Mouse (Mus musculus): Measurements from ENCODE around the gene Tmem273.

The Tmem273 gene

DNA sequence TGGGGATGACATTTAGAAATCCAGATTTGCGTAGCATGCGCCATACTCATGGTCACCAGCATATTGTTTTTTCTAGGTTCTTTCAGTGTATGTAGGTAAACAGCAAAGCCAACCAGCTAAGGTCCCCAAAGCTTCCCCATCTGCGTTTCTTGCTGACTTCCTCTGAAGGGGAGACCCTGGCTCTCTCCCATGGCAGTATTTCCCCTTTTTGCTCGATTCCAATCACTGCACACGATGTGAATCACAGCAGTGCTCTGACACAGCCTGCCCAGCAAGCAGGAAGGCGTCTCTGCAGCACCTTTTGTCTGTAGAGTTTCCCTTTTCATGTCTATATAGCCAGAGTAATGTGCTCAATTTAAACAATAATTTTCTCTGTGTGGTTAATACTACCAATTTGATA, 26.7 kb downstream of the Tmem273 start:
- DNase-seq (ENCODE audit: low spot score) = no peak

DNA sequence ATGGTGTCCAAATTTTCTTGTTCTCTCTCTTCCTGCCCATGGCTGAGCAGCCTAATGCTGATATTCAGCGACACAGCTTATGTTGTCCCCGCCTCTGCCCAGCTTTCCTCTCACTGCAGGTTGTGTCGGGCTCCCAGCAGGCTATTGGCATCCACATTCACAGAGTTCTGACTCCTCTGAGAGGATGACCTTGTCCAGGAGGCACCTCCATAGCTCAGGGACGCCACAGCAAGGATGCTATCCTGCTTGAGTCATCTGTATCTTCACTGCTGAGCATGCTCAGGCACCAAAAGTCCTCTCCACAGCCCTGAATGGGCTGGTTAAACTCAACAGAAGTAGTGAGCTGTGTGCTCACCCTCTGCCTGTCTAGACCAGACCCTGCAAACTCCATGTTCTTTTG, 29.2 kb downstream of the Tmem273 start:
- DNase-seq (ENCODE audit: low spot score) = no peak

DNA sequence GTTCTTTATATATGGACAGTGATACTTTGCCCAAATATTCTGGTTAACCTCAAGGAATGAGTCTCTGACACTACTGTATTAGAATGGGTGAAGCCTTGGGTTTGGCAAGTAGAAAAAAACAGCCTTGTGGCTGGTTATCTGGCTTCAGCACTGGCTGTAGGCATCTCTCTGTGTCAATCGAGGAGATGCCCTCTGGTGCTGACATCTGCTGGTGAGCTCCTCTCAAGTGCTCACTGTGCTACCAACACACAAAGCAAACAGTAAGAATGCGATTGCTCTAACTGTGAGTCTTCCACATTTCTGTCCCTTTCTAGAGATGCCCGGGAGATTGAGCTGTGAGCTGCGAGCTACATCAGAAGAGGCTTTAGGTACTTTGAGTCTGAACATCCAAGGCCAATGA, 30.8 kb downstream of the Tmem273 start:
- DNase-seq (ENCODE audit: low spot score) = no peak

DNA sequence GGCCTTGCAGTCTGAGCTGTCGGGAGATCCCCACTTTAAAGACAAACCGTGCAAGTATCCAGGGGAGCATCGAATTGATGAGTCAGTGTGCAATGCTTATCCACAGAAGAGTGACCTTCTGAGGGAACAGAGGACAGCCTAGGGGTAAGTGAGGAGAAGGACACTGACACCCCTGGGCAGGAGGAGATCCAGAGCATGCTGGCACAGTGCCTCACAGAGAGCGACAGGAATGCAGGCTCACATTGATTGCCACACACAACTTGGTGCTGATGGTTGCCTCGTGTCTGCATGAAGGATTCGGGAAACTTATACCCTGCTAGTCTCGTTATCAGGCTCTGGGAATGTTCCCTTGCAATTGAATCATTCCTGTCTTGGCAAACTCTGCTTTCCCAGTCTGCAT, 31.5 kb downstream of the Tmem273 start:
- DNase-seq (ENCODE audit: low spot score) = no peak

DNA sequence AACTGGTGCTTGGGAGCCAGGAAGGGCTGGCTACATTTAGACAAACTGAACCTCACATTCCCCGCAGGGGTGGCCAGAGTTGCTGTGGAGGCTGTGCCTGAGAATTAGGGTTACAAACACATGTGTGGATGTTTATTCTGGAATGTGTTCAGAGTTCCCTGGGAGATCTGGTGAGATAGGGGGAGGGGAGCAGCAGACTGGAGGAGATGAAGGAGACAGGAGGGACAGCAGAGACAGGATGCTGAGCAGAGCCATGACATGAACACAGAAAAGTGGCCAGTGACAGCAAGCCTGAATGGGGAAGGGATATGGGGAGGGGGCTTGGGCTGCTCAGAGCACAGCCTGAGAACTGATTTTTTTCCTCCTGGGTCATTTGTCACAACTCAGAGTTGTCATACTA, 33.5 kb downstream of the Tmem273 start:
- DNase-seq (ENCODE audit: low spot score) = no peak

DNA sequence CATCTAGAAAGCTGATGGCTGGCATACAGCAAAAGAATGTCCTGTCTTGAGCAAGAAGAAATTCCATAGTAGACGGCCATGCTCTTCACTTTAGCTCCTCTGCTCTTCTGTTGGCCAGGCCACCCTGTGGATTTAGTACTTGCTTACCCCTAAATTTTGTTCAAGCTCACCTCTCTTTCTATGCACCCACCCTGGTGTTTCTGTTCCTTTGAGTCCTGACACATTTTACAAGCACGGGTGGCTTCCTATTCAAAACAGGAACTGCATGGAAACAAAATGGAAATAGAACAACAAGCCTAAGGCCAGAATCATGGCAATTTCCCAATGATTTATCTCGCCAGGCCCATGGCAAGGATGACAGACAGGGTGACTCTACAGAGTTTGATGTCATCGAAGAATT, 37.0 kb downstream of the Tmem273 start:
- DNase-seq (ENCODE audit: low spot score) = no peak

DNA sequence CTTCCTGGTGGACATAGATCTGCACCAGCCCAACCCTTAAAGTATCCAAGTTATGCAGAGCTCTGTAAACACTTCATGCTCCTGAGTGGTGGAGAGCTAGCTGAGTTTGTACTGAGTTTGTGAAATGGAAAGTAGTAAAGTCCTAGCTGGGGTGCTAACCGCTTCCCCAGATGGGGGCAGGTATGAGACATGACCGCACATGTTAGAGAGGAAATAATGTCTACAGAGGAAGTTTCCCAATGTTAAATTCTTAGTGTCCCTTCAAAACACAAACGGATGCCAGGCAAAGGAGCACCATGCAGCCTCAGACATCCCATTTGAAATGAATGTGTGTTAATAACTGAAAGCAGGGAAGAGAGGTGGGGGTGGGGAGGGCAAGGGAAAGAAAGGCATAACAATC, 38.1 kb downstream of the Tmem273 start:
- no peak for DNase-seq (ENCODE audit: low spot score)

DNA sequence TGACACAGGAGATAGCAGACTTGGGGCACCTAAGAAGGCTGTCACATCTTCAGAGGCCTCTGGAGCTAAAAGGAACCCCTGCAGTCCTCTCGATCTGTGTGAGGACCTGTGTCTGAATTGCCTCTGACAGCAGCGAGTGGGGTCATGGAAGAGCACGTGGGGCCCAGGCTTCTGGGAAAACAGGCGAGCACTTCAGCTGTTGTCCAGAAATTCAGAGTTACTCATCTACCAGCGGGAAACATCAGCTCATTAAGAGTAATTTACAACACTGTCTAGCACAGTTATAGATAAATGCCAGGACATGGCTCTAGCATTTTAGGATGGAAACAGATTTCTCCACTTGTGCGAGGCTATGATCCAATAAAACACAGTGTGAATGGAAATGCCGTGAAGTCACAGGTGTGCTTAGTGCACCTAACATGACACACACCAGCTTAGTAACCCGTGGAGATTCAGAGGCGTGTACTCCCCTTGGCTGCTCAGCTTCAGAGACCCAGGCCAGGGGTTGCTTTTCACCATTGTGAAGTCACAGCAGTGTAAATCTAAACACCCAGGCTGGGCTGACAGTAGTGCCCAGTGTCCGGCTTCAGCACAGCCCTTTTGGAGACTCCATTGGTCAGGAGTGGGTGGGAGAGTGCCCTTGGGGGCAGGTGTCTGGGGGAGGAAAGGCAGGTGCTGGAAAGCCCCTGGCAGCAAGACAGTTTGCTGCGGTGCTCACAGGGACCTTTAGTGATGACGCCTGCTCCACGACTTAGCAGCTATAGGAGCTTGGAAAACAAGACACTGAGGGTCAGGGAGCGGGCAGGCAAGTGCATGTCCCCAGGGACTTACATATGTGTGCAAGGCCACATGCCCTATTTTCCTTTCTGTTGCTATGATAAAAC, 38.7 kb downstream of the Tmem273 start:
- no peak for DNase-seq (ENCODE audit: low spot score)

DNA sequence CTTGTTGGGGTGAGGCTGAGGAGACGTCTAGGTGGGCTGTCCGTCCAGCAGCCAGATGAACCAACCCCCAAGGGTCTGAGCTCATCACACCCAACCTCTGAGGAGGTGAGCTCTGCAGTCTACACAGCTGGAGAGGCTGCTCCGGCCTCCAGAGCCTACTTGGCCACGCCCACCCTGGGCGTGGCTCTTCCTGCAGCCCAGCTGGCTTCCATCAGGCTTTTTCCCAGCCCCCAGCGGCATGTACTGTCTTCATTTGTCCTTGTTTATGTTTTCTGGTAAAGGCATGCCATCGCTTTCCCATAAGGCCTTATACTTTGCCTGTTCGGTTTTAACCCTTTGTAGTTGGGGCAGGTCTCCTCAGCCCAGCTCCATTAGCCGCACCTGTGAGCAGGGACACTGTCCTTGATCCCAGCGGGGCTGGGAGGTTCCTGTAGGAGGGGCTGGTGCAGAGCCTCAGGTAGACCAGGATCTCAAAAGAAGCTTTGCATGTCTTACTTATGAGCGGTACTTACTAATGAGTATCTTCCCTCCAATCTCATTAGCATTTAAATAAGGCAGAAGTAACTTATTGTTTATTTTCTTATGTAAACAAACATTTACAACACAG, 39.8 kb downstream of the Tmem273 start:
- no peak for DNase-seq (ENCODE audit: low spot score)

DNA sequence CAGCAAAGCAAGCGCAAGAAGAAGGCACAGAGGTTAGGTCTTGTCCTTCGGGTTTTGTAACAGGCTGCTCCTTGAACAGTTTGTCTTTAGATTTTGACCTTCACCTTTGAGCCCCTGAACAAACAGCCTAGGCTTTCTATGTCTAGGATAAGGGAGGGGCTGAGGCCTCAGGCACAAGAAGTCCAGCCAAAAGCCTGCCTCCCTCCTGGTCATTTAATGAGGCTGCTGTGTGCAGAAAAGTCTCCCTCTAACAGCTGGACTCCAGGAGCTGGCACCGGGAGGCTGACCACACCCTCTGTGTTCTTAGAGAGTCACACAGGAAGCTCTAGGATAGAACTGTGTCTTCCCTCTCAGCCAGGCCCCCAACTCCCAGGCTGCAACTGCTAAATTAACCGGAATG, 41.4 kb downstream of the Tmem273 start:
- DNase-seq (ENCODE audit: low spot score) = no peak

DNA sequence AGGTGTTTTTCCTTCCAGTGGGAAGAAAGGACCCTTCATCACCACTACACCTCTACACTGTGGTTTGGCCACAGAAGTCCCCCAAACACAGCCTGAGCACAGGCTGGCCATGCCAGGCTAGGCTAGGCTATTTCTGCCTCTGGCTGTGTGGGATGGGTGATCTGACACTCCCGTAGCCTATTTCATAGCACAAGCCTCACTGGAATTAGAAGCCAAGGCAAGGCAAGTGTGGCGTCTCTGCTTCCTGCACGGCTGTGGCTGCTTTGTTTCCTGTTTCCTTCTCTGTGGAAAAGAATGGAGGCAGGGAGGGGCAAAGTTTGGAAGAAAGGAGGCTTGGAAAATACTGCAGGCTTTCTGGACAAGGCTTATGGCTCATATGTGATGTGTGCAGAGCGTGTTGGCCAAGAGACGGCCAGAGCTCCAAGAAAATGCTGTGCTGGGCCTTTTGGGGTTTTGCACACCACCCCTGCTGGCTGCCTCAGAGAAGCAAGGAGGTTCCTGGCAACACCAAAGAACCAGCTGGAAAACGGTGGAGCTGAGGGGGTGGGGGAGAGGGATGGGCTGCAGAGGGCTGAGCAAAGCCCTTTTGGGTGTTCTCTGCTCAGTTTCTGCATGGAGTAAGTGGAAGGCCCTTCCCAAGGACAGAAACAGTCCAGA, 42.4 kb downstream of the Tmem273 start:
- DNase-seq (ENCODE audit: low spot score) = no peak

DNA sequence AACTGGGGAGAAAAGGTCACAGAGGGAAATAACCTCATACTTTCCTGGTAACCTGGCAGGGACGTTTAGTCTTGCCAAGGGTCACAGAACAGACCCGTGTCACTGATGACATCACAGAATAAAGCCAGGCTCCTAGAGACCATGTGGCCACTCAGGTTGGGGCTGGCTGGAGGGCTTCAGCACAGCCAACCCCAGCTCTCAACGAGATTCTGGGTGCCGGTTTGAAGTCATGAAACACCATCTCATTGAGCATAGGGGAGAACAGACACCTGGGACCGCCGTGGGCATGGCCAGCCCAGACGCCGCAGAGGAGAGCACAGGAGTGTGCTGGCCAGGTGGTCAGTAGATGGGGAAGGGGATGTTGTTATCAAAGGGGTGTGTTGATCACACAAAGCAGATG, 48.1 kb downstream of the Tmem273 start, which contains the start of gene Fam170b:
Gene Fam170b, plus strand, starts transcription at position 116 of the 400 bp plus-strand sequence.
- DNase-seq (ENCODE audit: low spot score) = no peak

DNA sequence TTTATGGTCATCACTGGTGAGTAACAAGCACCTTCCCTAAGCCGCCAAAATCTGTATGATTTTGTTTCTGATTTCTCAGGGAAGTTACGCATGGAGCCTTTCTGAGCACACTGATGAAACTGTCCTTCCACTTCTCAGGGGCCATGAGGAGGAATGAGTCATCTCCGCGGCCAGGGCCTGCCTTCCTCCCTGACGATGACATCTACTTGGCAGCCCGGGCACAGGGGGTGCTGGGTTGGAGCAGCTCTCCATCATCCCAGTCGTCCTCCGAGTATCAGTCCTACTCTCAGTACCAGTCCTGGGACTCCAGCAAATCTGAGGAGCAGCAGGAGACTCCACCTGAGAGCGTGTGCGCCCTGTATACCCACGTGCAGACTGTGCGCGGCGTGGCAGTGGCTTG, 49.4 kb downstream of the Tmem273 start:
- DNase-seq (ENCODE audit: low spot score) = no peak

DNA sequence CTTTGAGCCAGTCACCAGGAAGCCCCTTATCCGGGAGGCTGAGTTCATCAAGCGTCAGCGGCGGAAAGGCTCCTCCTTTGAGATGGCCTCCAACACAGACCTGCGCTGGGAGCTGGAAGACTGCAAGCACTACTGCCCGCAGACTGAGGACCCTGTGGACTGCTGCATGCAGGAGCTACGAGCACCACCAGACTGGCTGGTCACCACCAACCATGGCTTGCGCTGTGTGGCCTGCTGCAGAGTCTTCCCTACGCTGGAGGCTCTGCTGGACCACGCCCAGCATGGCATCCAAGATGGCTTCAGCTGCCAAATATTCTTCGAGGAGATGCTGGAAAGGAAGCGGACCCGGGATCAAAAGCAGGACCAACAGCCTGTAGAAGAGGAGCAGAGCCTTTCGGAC, 49.8 kb downstream of the Tmem273 start:
- no peak for DNase-seq (ENCODE audit: low spot score)

DNA sequence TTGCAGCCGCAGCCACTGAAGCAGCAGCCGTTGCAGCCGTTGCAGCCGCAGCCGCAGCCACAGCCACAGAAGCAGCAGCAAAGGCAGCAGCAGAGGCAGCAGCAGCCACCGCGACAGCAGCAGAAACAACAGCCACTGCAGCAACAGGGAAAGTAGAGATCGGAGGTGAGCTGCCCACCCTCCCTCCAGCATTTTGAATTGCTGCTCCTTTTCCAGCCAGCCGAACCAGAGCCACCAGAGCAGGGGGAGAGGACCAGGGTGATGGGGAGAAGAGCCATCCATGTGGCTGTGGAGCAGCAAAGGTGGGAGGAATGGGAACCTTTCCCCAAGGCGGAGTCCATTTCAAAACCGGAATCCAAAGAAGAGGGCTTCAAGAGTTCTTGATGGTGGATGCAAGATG, 50.4 kb downstream of the Tmem273 start:
- DNase-seq (ENCODE audit: low spot score) = no peak

DNA sequence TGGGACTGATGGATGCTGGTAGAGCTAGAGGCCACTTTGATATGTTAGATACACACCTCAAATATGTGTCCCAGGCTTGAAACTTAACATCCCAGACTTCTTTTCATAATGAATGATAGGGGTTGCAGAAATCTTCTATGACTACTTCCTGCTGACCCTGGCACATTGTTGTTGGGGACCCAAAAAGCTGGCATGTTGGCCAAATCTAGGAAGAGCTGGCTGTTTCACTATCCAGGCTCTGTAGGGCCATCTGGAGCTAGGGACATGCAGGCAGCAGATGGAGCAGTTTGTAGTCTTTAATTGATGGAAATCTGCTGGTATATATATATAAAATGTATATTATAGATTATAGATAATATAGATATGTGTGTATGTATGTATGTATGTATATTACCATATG, 56.3 kb downstream of the Tmem273 start:
- DNase-seq (ENCODE audit: low spot score) = no peak

DNA sequence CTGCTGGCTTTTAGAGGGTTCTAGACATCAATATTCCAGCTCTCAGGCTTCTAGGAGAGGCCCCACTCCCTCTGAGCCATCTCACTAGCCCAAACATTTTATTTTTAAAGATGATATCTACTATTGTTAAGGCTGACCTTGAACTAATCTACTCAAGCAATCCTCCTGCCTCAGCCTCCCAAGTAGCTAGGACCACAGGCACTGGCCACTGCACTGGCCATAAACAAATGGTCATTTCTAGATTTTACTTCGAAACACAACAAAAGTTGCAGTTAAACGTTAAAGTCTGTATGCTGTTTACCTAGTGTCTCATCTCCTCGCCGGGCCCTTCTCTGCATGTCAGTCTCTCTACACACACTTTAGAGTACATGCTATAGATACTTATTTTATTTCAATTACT, 68.3 kb downstream of the Tmem273 start:
- DNase-seq (ENCODE audit: low spot score) = no peak

DNA sequence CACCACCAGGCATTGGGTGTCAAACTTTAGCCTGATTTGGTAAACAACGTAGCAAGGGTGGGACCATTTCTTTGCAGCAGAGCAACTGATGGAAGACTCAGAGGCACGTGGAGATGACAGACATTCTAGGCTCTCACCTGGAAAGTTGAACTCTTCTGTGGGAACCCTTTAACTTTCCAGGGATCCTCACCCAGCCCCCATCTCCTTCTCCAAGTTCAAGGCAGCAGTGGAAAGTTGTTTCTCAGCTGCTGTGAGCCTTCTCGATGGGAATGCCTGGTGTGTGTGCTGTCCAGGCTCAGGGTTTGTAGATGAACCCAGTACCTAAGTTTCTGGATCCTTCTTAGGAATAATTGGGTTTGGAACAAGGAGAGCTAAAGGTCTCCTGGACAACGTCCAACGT, 70.5 kb downstream of the Tmem273 start:
- no peak for DNase-seq (ENCODE audit: low spot score)

DNA sequence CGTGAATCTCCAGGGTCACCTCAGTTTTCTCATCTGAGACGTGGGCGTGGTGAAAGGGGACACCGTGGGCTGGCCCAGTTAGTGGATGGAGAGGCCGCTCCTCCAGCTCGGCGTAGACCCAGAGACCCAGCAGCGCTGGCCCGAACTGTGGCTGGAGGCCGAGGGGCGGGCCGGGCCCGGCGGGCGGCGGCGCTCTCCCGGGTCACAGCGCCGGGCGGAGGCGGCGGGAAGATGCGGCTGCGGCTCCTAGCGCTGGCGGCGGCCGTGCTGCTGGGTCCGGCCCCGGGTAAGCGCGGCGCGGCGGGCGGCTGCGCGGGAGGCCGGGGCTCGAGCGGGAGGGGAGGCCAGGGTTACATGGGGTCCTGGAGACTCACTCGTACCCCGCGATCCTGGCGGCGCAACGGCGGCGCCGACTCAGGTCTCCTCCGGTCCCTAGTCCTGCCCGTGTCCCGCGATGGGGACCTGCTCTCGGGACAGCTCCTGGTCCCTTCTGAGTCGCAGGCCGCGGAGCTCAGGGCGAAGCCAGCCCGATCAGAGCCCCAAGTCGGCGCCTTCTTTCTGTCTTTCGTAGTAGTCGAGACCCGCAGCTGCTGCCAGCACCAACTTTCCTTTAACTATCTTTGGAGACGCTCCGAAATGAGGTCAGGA, 71.0 kb downstream of the Tmem273 start, which contains the start of gene Vstm4:
Gene Vstm4, plus strand, starts transcription at position 76 of the 648 bp plus-strand sequence.
- DNase-seq (ENCODE audit: low spot score) = no peak

DNA sequence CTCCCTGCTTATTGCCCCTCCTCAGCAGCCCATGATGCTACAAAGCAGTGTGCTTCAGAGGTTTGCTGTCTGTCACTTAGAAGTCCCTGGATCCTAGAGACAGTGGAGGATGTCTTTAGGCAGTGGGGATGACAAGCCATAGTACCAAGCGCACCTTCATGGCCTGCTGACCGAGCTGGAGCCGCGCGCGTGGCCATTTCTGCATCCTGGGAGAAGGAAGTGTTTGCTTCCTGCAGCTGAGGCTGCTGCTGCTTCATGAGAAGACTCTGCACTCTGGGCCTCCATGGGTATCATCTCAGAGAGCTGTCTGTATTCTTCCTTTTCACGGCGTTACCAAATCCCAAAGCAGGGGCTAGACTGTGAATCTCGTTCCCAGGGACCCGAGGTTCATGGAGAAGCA, 72.6 kb downstream of the Tmem273 start:
- no peak for DNase-seq (ENCODE audit: low spot score)

DNA sequence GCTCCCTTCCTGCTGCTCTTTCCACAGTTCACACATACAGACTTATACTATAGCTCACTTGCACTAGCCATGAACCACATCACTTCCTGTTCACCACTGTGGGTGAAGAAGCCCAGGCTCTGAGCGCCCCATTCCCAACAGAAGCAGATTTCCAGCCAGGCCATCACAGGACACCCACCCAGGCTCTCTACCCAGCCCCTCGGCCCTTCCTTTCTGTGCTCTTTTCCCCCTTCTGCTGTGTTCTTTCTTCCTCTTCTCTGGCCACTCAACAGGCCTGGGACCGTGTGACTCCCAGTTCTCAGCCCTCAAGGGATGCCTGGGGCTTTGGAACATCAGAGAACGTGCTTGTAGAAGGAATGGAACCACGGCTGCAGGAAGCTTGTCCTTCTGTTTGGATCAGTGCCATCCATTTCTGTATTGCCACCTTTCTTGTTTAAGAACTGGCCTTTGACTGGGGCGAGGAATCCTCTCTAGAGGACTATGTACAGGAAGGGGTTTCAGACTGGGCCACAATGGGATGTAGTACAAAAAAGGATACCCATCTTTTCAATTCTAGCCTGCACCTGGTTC, 73.3 kb downstream of the Tmem273 start:
- DNase-seq (ENCODE audit: low spot score) = no peak

Data from left cerebral cortex, adult 11 months (tissue).